Mouse (Mus musculus): Measurements from ENCODE around the gene Rexo4.

DNA sequence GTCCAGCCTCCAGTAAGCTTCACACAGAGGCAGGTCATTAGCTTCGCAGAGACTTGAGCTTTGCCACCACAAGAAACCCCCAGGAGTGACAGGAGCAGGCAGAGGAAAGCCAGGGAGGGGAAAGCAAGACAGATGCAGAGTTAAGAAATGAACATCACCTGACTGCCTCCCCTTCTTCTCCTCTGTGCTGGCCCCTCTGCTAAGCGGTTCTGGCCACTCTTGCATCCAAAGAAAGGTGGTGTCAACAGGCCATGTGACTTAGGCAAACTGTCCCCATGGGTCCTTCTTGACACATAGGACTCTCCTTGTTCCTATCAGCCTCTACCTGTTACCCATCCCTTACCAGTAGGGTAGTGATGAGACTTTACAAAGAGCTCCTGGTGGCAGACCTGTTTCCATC, 58.2 kb downstream of the Rexo4 start:
- TF ChIP-seq POLR2A (IDR thresholded peaks at IDR 0.05; ENCODE audit: insufficient read length, low read depth) (no peak), POLR2AphosphoS2 (IDR thresholded peaks at IDR 0.05; ENCODE audit: insufficient read length, low read depth) (no peak), USF1 (IDR thresholded peaks at IDR 0.05; ENCODE audit: low read depth) (no peak), CEBPB (IDR thresholded peaks at IDR 0.05; ENCODE audit: insufficient read depth, poor library complexity, severe bottlenecking) (no peak), MYOD1 (IDR thresholded peaks at IDR 0.05; ENCODE audit: control insufficient read depth in 1 of 3, insufficient read length in 2 of 3, low read depth in 2 of 3) (no peak), TCF12 (IDR thresholded peaks at IDR 0.05; ENCODE audit: insufficient read depth, poor library complexity, severe bottlenecking) (no peak), E2F4 (IDR thresholded peaks at IDR 0.05; ENCODE audit: insufficient read depth) (no peak)

Data from myocyte (in vitro differentiated cells).